Mouse (Mus musculus): ENCODE results near the gene Zfp760. TPM values are rescaled to one million over a fixed set of nuclear protein-coding genes. Genes with fewer than 3 reads are reported as not detected.
"Not testable (repeated sequence)": the region's sequence is repeated elsewhere in the genome, so short reads cannot be mapped to it uniquely, and the experiment has no call there.

Gene Zfp760
- 13.5 and 18.9 TPM in 2 replicates for polyA plus RNA-seq (2016; fragmentation: Nextera tagmentation; extraction: Ambion mirVana)

DNA sequence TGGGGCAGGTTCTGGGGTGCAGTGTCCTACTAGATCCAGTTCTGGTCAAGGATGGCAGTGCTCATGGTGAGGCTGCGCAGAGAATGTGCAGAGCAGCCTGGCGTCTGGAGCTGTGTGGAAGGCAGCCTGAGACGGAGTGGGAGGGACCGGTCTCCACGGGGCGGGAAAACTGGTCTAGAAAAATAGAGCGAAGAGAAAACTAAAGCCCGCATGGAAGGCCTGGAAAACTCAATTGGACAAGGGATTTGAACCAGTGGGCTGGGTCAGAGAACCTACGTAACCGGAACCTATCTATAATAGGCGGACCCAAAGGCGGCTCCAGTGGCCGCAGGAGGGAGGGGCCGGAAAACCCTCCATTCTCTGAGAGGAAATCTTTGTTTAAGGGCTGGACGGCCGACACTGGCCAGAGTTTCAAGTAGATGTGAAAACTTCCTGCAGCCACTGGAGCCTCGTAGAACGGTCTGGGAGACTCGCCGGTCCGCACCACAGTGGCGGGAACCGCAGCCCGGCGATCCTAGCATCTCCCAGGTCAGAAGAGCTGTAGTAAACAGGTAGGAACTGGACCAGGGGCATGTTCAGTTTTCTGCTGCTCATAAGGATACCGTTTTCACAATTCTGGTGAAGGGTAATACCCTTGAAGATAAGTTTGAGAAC is at the start of gene Zfp760:
Gene Zfp760, plus strand, starts transcription at position 399 of the 654 bp plus-strand sequence.
- Histone ChIP-seq H3K36me3 (peaks cover 25% of the 10 kb centered on the region), H3K9me3 (no peaks in the 10 kb centered on the region), H3K4me1 (replicated peaks) (peaks cover 22% of the 10 kb centered on the region), H3K27ac (peak within 1 kb of the TSS; percentile 94), H3K4me3 (peak within 1 kb of the TSS; percentile 72), H3K27me3 (ENCODE audit: insufficient read depth, poor library complexity, severe bottlenecking) (no peaks in the 10 kb centered on the region)
- 5% methylated on average over 26 of the region's 26 CpGs for WGBS
- DNase-seq (ENCODE audit: low spot score): peak; percentile 88

DNA sequence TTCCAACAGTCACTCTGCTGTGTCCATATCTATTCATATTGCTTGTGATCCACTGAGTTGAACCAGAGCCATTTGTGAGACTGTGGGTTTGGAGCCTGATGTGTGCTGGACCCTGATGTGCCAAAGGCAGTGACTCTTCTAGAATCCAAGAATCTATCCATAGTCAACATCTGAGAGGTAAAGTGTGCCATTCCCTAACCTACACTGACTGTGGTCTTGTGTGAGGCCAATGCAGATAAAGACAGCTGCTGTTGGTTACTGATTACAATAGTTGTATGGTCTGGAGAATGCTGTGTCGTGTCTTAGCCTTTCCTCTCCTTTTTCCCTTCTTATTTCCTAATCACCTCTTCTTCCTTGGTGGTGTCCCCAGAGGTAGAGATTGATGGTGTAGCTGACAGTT is 28.7 kb upstream of the Zfp760 start:
- H3K4me1 ChIP-seq (replicated peaks); H3K27ac ChIP-seq; H3K27me3 ChIP-seq (ENCODE audit: insufficient read depth, poor library complexity, severe bottlenecking); DNase-seq (ENCODE audit: low spot score); H3K9me3 ChIP-seq; H3K4me3 ChIP-seq; H3K36me3 ChIP-seq: not testable (repeated sequence)
- 20% methylated on average over 1 of the region's 1 CpGs for WGBS

- peak; percentile 84 for DNase-seq (ENCODE audit: low spot score)
- Histone ChIP-seq H3K9me3 (no peaks in the 10 kb centered on the region), H3K4me1 (replicated peaks) (peaks cover 4% of the 10 kb centered on the region; the same call in 1 of the 2 replicates), H3K27ac (peak overlapping the region; percentile 82), H3K36me3 (peaks cover 5% of the 10 kb centered on the region), H3K27me3 (ENCODE audit: insufficient read depth, poor library complexity, severe bottlenecking) (no peaks in the 10 kb centered on the region), H3K4me3 (peak overlapping the region; percentile 54)
- WGBS: 3% methylated on average over 9 of the region's 9 CpGs
Observed at GRCm38 (mm10) chr17:21679273-21680018, 28.1 kb upstream of the Zfp760 start.

DNA sequence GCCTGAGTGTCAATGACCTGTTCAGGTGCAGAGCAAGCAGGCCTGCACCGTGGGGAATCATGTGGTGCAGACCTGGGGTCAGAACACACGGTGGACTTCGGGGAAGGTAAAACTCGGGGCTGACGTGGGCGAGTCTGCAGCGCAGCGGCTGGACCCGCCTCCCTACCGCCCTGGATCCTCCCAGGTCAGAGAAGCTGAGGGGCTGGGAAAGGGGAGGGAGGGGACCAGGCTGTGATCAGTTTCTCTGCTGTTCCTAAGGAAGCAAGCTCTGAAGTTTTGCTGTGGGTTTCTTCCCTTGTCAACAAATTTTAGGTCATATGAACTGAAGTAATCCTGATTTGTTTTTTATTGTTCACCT is 27.5 kb upstream of the Zfp760 start:
- WGBS: under 1% methylated on average over 10 of the region's 10 CpGs
- H3K4me1 ChIP-seq (replicated peaks); H3K9me3 ChIP-seq; H3K27me3 ChIP-seq (ENCODE audit: insufficient read depth, poor library complexity, severe bottlenecking): not testable (repeated sequence)
- DNase-seq (ENCODE audit: low spot score): peak; percentile 65
- peak overlapping the region; percentile 82 for H3K27ac ChIP-seq
- peaks cover 10% of the 10 kb centered on the region for H3K36me3 ChIP-seq
- peak overlapping the region; percentile 54 for H3K4me3 ChIP-seq

- Histone ChIP-seq H3K36me3 (peaks cover 61% of the 10 kb centered on the region), H3K9me3 (no peaks in the 10 kb centered on the region), H3K4me3 (no peak within 1 kb of the TSS), H3K27ac (no peak within 1 kb of the TSS), H3K4me1 (replicated peaks) (no peaks in the 10 kb centered on the region), H3K27me3 (ENCODE audit: insufficient read depth, poor library complexity, severe bottlenecking) (no peaks in the 10 kb centered on the region)
- WGBS: 88% methylated on average over 3 of the region's 3 CpGs
- DNase-seq (ENCODE audit: low spot score): no peak
Observed at GRCm38 (mm10) chr17:21691560-21691959, 16.0 kb upstream of the Zfp760 start, which contains the start of gene Gm10226. Gm10226 (plus strand) TSS chr17:21691860.

DNA sequence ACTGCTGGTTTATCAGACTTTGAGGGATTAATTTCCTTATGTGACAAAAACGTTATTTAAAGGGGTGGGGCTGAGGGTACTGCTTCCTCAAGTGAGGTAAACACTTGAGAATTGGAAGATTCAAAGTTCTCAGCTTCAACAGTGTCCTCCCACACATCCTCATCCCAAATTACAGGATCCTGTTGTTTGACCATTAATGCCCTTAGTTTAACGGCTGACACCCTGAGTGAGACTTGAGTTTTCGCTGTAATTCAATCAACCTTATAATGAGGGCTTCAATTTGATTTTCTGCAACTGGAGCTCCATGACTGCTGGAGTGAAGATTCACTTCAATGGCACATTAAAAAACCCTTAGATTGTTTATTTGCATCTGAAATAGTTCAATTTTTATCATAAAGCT is 14.2 kb upstream of the Zfp760 start:
- WGBS: 79% methylated on average over 3 of the region's 3 CpGs
- peaks cover 51% of the 10 kb centered on the region for H3K36me3 ChIP-seq
- H3K9me3 ChIP-seq: no peaks in the 10 kb centered on the region
- no peaks in the 10 kb centered on the region for H3K4me1 ChIP-seq (replicated peaks)
- H3K27ac ChIP-seq: no peak overlapping the region
- no peaks in the 10 kb centered on the region for H3K27me3 ChIP-seq (ENCODE audit: insufficient read depth, poor library complexity, severe bottlenecking)
- no peak for DNase-seq (ENCODE audit: low spot score)
- no peak overlapping the region for H3K4me3 ChIP-seq

DNA sequence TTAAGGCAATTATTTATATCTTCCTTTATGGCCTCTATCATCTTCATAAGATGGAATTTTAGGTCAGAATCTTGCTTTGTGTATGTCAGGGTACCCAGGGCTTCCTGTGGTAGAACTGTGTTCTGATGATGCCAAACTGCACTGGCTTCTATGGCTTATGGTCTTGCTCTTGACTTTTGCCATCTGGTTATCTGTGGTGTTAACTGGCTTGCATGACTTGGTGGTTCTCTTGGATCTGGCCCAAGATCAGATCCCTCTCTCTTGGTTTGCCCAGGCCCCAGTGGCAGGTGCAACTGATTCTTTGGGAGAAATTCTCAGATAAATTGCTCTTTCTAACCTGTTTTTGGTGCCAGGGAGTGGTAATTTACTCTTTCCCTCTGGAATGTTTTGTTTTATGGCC is 11.5 kb upstream of the Zfp760 start:
- Histone ChIP-seq H3K4me3 (no peak overlapping the region), H3K4me1 (replicated peaks) (no peaks in the 10 kb centered on the region), H3K27me3 (ENCODE audit: insufficient read depth, poor library complexity, severe bottlenecking) (no peaks in the 10 kb centered on the region), H3K9me3 (no peaks in the 10 kb centered on the region), H3K36me3 (peaks cover 24% of the 10 kb centered on the region), H3K27ac (no peak overlapping the region)
- DNase-seq (ENCODE audit: low spot score): no peak

DNA sequence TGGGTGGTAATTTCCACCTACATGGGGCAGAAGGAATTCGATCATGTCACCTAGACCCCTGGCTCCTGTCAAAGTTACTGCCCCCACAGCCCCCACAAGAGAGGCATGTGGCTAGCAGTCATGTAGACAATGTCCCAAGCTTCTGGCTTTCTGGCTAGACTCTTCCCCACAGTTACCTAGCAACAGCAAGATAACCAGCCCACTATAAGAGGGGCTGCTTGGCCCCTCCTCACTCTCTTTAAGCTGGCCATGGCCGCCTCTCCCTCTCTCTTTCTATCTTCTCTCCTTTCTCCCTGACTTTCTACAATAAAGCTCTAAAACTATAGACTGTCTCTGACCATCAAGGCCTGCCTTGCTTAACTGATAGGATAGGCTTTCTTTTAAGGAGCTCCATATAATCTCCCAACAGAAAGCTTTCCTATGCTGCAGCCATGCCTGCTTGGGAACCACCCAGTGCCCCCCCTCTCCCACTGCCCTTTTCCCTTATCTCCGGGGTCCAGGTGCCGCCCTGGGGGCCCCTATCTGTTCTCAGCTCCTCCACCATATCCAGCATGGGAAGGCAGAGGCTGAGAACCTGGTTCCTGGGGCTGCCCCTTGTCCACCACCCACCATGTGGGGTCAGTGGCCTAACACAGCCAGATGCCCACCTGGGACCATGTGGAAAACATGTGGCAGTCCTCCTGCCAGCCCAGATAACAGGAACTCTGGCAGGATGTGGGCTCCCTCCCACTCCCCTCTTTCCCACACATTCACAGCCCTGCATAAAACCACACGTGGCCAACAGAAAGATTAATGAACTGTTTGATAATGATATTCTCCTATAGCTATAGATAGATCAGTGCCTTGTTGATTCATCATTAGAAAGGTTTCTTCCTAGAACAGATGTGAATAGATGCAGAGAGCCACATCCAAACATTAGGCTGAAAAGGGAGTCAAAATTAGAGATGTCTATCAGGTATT is 5.0 kb upstream of the Zfp760 start:
- DNase-seq (ENCODE audit: low spot score): no peak

DNA sequence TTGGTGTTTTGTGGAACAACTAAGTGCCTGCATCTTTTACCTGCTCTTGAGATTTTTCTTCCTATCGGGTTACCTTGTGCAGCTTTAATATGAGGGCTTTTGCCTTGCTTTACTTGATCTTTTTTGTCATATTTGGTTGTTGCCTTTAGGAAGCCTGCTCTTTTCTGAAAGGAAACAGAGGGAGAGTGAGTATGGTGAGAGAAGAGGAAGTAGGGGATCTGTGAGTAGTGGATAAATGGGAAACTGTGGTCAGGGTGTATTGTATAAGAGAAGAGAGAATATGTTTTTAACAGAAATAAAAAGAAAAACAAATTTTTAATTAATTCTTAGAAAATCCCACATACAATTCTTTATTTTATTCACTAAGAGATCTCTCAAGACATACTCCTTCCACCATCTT is 4.1 kb upstream of the Zfp760 start:
- Histone ChIP-seq H3K27me3 (ENCODE audit: insufficient read depth, poor library complexity, severe bottlenecking) (no peaks in the 10 kb centered on the region), H3K27ac (no peak overlapping the region), H3K9me3 (no peaks in the 10 kb centered on the region), H3K4me3 (no peak overlapping the region), H3K4me1 (replicated peaks) (peaks cover 15% of the 10 kb centered on the region), H3K36me3 (no peaks in the 10 kb centered on the region)
- no peak for DNase-seq (ENCODE audit: low spot score)
- WGBS: 80% methylated on average over 1 of the region's 1 CpGs

More for the DNA sequence above, 5.0 kb upstream of the Zfp760 start:
- no peaks in the 10 kb centered on the region for H3K9me3 ChIP-seq
- H3K4me1 ChIP-seq (replicated peaks): peaks cover 12% of the 10 kb centered on the region; the same call in 1 of the 2 replicates
- no peaks in the 10 kb centered on the region for H3K27me3 ChIP-seq (ENCODE audit: insufficient read depth, poor library complexity, severe bottlenecking)
- 50% methylated on average over 5 of the region's 5 CpGs for WGBS
- no peaks in the 10 kb centered on the region for H3K36me3 ChIP-seq
- H3K27ac ChIP-seq: no peak overlapping the region
- H3K4me3 ChIP-seq: no peak overlapping the region

DNA sequence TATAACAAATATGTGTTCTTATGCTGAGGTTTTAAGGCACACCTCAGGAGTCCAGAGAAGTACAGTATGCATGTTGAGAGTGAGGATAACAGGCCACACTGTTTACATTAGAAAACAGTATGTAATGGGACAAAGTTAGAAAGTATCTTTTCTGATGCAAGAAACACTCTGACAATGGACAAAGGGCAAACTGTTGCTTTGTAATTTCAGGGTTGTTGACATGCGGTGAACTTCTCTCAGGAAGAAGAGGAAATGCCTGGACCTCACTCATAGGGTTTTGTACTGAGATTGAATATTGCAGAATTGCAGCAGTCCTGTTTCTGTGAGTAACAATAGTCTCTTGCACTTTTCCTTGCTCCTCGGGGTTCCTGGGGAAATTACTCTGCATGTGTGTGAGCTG is 860 bp downstream of the Zfp760 start:
- 46% methylated on average over 2 of the region's 2 CpGs for WGBS
- Histone ChIP-seq H3K4me1 (replicated peaks) (peaks cover 19% of the 10 kb centered on the region), H3K4me3 (peak overlapping the region; percentile 72), H3K27ac (peak overlapping the region; percentile 94), H3K9me3 (no peaks in the 10 kb centered on the region), H3K27me3 (ENCODE audit: insufficient read depth, poor library complexity, severe bottlenecking) (no peaks in the 10 kb centered on the region), H3K36me3 (peaks cover 29% of the 10 kb centered on the region)
- no peak for DNase-seq (ENCODE audit: low spot score)

- H3K4me1 ChIP-seq (replicated peaks); H3K4me3 ChIP-seq; DNase-seq (ENCODE audit: low spot score); H3K27me3 ChIP-seq (ENCODE audit: insufficient read depth, poor library complexity, severe bottlenecking); H3K36me3 ChIP-seq; H3K9me3 ChIP-seq; H3K27ac ChIP-seq: not testable (repeated sequence)
- WGBS: 93% methylated on average over 16 of the region's 22 CpGs
Observed at GRCm38 (mm10) chr17:21730495-21730894, 23.0 kb downstream of the Zfp760 start, which contains the start of gene Zfp229. Zfp229 (plus strand) TSS chr17:21730795.

DNA sequence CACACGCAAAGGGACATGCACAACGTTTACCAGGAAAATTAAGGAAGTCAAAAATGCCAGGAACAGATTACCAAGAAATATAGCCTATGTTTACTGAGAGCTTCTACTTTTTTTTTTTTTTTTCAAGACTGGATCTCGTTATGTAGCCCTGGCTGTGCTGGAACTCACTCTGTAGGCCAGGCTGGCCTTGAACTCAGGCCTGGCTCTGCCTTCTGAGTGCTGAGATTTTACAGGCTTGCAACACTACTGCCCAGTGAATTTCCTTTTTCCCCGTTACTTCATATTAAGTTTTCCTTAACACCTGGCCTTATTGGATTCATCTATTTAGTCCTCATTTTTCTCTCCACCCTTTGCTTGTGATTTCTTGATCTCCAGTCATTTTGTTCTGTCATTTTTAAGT is 25.5 kb downstream of the Zfp760 start:
- H3K4me3 ChIP-seq: peak overlapping the region; percentile 69
- no peaks in the 10 kb centered on the region for H3K9me3 ChIP-seq
- H3K36me3 ChIP-seq: peaks cover 11% of the 10 kb centered on the region
- DNase-seq (ENCODE audit: low spot score): no peak
- peak overlapping the region; percentile 93 for H3K27ac ChIP-seq
- peaks cover 8% of the 10 kb centered on the region for H3K4me1 ChIP-seq (replicated peaks)
- H3K27me3 ChIP-seq (ENCODE audit: insufficient read depth, poor library complexity, severe bottlenecking): no peaks in the 10 kb centered on the region
- 85% methylated on average over 4 of the region's 4 CpGs for WGBS
